Mouse (Mus musculus) kidney, adult 2 months (tissue): Measurements from ENCODE around the gene Snapc5. TPM values are rescaled to one million over a fixed set of nuclear protein-coding genes. Genes with fewer than 3 reads are reported as not detected.
A peak's percentile ranks its signal among the peaks of the same experiment; 100 is the strongest.
"Not testable (repeated sequence)": the region's sequence is repeated elsewhere in the genome, so short reads cannot be mapped to it uniquely, and the experiment has no call there.

Experiments
- DNase-seq: peaks from one replicate; pipeline ENCODE4 v3.0.0; 2021
- H3K27ac ChIP-seq: fragments of 200-500 bp; 2 replicates; pipeline ENCODE4 v1.5.1; 2012; ENCODE audit warnings: low read depth, low read length, control low read depth, inconsistent platforms; ENCODE audit not compliant: insufficient read depth
- H3K27me3 ChIP-seq: fragments of 200-500 bp; replicated peaks from 2 replicates; pipeline ENCODE4 v1.6.1; 2012; ENCODE audit warnings: mild to moderate bottlenecking, moderate library complexity, low read length, inconsistent platforms; ENCODE audit not compliant: control insufficient read depth, insufficient read depth
- H3K36me3 ChIP-seq: fragments of 200-500 bp; 2 replicates; pipeline ENCODE4 v1.6.1; 2012; ENCODE audit warnings: mild to moderate bottlenecking, moderate library complexity, low read length, inconsistent platforms; ENCODE audit not compliant: control insufficient read depth, insufficient read depth
- H3K4me1 ChIP-seq: fragments of 200-500 bp; 2 replicates; pipeline ENCODE4 v1.6.1; 2011; ENCODE audit warnings: low read length; ENCODE audit not compliant: control insufficient read depth, insufficient read depth
- H3K4me3 ChIP-seq: fragments of 200-500 bp; 2 replicates; pipeline ENCODE4 v1.5.1; 2011; ENCODE audit warnings: mild to moderate bottlenecking, low read depth, low read length, control low read depth; ENCODE audit not compliant: insufficient read depth
- CTCF ChIP-seq: fragments of 200-500 bp; conservative IDR thresholded peaks from 2 replicates; pipeline ENCODE4 v1.5.1; 2011; ENCODE audit warnings: low read depth, mild to moderate bottlenecking, control low read depth, low read length, moderate library complexity, mixed read lengths; ENCODE audit not compliant: insufficient read depth, insufficient read length
- POLR2A ChIP-seq: fragments of 200-500 bp; IDR thresholded peaks from one replicate; pipeline ENCODE4 v1.6.1; 2011; ENCODE audit warnings: low read depth, low read length, control low read depth
- WGBS: fragments of 180-500 bp; shearing (Covaris S2); methylation state at CpG from one replicate; pipeline ENCODE4 v1.1.7; 2018; 5-methylcytosine and 5-hydroxymethylcytosine counted together
- polyA plus RNA-seq: library from polyadenylated mRNA; depleted of rRNA; stranded (reverse); fragments of >200 nt; gene quantifications from 2 replicates; pipeline ENCODE4 v1.2.3, GENCODE M21; 2012

Gene Snapc5
- polyA plus RNA-seq, 1 experiment = 24.9 TPM

DNA sequence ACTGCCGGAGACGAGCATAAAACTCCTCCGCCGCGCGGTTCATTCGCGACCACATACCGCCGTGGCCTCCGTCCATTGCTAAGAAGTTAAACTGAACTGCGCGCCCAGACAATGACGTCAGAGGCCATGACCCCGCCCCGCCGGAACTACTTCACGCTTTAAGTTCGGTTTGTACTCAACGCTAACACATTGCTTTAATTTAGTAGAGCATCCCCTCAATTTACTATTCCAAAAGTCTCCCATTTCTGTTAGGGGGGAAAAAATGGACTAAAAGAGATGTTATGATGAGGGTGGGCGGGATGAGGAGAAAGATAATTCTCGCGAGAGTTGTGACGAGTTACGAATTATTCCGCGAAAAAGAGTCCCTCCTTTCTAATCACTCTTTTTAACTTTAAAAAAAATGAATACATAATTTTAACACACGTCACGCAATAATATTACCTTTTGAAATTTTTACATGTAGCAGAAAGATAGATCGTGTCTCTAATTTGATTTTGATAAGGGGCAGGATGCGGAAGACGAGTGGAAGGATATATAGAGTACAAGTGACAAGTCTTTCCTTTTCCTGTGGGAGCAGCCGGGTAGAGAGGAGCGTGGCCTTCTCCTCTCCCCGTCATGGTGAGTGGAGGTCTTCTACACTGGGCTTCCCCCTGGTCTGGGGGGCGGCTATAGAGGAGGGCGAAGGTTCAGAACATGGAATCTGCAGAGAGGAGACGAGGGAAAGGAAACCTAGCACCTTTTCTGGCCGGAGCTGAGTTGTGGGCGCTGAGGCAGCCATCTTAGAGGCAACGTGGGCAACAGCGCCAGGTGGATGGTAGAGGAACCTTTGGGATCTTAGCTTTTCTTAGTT is 6.0 kb upstream of the Snapc5 start, which contains the start of the genes Zwilch and Rpl4:
Gene Zwilch (minus strand): TSS at position 289 of the 850 bp plus-strand sequence.
Gene Rpl4 (plus strand): TSS at position 560 of the 850 bp plus-strand sequence.
- peak; percentile 89 for DNase-seq
- WGBS = under 1% methylated on average over 42 of the region's 42 CpGs

DNA sequence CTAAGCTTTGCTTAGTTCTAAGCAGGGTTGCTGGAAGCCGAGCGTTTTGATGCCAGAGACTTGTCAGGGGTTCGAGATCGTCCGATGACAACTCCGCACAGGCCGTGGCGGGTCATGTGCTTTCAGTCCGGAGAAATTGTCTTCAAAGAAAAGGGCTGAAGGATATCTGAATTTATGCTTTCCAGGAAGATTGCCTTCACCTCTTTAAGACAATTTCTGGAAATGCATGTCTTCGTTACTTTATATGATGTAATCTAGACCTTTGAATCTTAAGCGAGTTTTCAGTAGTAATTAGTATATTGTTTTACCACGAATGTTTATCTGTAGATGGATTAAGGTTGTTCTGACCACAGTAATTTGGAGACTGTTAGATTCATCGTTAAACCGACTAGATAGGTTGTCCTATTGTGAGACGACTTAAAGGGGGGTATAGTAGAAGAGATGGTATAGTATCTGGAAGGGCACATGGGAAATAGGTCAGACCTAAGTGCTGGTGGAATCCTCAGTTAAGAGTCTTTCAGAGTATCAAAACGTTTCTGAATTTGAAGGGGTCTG is 5.3 kb upstream of the Snapc5 start:
- peaks cover 12% of the 10 kb centered on the region for H3K36me3 ChIP-seq
- under 1% methylated on average over 16 of the region's 16 CpGs for WGBS
- TF ChIP-seq POLR2A (no peak), CTCF (no peak)

More for the DNA sequence above, 6.0 kb upstream of the Snapc5 start, which contains the start of the genes Zwilch and Rpl4:
- Histone ChIP-seq H3K27me3 (no peaks in the 10 kb centered on the region), H3K4me3 (peak within 1 kb of the TSS; percentile 79), H3K36me3 (peaks cover 8% of the 10 kb centered on the region), H3K4me1 (no peaks in the 10 kb centered on the region), H3K27ac (peak within 1 kb of the TSS; percentile 54)
- TF ChIP-seq POLR2A (peak; percentile 77), CTCF (no peak; the same call in 1 of the 2 replicates)

GRCm38 (mm10) chr9:64174341-64174740 is 4.7 kb upstream of the Snapc5 start:
- no peak for TF ChIP-seq CTCF
- Histone ChIP-seq H3K36me3 (peaks cover 12% of the 10 kb centered on the region), H3K27me3 (no peaks in the 10 kb centered on the region), H3K27ac (no peak overlapping the region), H3K4me3 (no peak overlapping the region), H3K4me1 (peaks cover 3% of the 10 kb centered on the region; the same call in 1 of the 2 replicates)
- no peak for DNase-seq

More for the DNA sequence above, 5.3 kb upstream of the Snapc5 start:
- DNase-seq = no peak
- H3K27ac ChIP-seq = peak overlapping the region; percentile 27; the same call in 1 of the 2 replicates
- H3K27me3 ChIP-seq = no peaks in the 10 kb centered on the region
- peaks cover 2% of the 10 kb centered on the region; the same call in 1 of the 2 replicates for H3K4me1 ChIP-seq
- H3K4me3 ChIP-seq = peak overlapping the region; percentile 79

GRCm38 (mm10) chr9:64174766-64175165 is 4.3 kb upstream of the Snapc5 start:
- Histone ChIP-seq H3K4me3 (no peak overlapping the region), H3K4me1 (peaks cover 3% of the 10 kb centered on the region; the same call in 1 of the 2 replicates), H3K27me3 (no peaks in the 10 kb centered on the region), H3K27ac (no peak overlapping the region), H3K36me3 (peaks cover 12% of the 10 kb centered on the region)
- DNase-seq = no peak
- no peak for TF ChIP-seq POLR2A
- no peak for TF ChIP-seq CTCF
- WGBS = 44% methylated on average over 8 of the region's 8 CpGs

- peaks cover 7% of the 10 kb centered on the region; the same call in 1 of the 2 replicates for H3K4me1 ChIP-seq
- no peak overlapping the region for H3K4me3 ChIP-seq
- no peaks in the 10 kb centered on the region for H3K27me3 ChIP-seq
- H3K27ac ChIP-seq = no peak overlapping the region
- DNase-seq = no peak
- 83% methylated on average over 11 of the region's 11 CpGs for WGBS
- TF ChIP-seq POLR2A (no peak), CTCF (no peak)
- H3K36me3 ChIP-seq = peaks cover 12% of the 10 kb centered on the region
Measured at GRCm38 (mm10) chr9:64175378-64175777, 3.7 kb upstream of the Snapc5 start.

DNA sequence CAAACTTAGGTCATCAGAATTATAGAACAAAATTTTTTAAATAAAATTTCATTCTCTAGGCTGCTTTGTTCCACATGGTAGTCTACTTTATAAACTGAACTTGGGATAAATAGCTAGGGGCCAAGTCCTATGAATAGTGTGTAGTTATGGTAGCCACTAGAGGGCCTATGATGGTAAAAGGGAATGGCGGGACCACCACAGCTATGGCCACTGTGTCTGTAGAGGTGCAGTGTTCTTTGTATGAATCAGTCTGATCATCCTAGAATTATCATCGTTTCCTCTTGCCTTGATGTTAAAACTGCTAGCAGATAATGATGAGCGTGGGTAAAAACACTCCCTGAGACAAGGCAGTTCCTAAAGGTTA is 482 bp upstream of the Snapc5 start:
- no peak overlapping the region; the same call in 1 of the 2 replicates for H3K4me3 ChIP-seq
- H3K27me3 ChIP-seq = no peaks in the 10 kb centered on the region
- DNase-seq = peak; percentile 18
- TF ChIP-seq CTCF (peak; percentile 30), POLR2A (no peak)
- peak overlapping the region; percentile 77 for H3K27ac ChIP-seq
- WGBS = 43% methylated on average over 3 of the region's 3 CpGs
- peaks cover 17% of the 10 kb centered on the region for H3K36me3 ChIP-seq
- peaks cover 7% of the 10 kb centered on the region; the same call in 1 of the 2 replicates for H3K4me1 ChIP-seq

- H3K4me3 ChIP-seq, H3K36me3 ChIP-seq, DNase-seq, H3K27me3 ChIP-seq, H3K4me1 ChIP-seq, H3K27ac ChIP-seq: not testable (repeated sequence)
- WGBS = 91% methylated on average over 5 of the region's 5 CpGs
Measured at GRCm38 (mm10) chr9:64183295-64183694, 4.2 kb downstream of the Snapc5 start.
